Mouse (Mus musculus) embryo, embryonic 10.5 days (tissue): ENCODE measurements around the gene Tenm2.
A peak's percentile ranks its signal among the peaks of the same experiment; 100 is the strongest.

ENCODE experiments used
- DNase-seq: peaks from one replicate; pipeline ENCODE4 v3.0.0-alpha.2; 2015; ENCODE audit warnings: low spot score

Gene Tenm2

GRCm38 (mm10) chr11:35982734-35983133 lies 1253.0 kb downstream of the Tenm2 start:
- no peak for DNase-seq

GRCm38 (mm10) chr11:35980411-35980917 lies 1255.3 kb downstream of the Tenm2 start, which contains the start of gene Wwc1:
Gene Wwc1 (minus strand): TSS chr11:35980527.
- peak; percentile 85 for DNase-seq

GRCm38 (mm10) chr11:35979733-35980410 lies 1255.9 kb downstream of the Tenm2 start:
- peak; percentile 42 for DNase-seq

- no peak for DNase-seq
Observed at GRCm38 (mm10) chr11:35979266-35979732, 1256.5 kb downstream of the Tenm2 start.

GRCm38 (mm10) chr11:35977796-35978195 lies 1258.0 kb downstream of the Tenm2 start:
- no peak for DNase-seq

- DNase-seq, result no peak
Observed at GRCm38 (mm10) chr11:35977096-35977495, 1258.7 kb downstream of the Tenm2 start.

GRCm38 (mm10) chr11:35976482-35976881 lies 1259.3 kb downstream of the Tenm2 start:
- DNase-seq, result peak; percentile 30

GRCm38 (mm10) chr11:35974632-35975450 lies 1260.9 kb downstream of the Tenm2 start:
- DNase-seq, result no peak

GRCm38 (mm10) chr11:35973135-35973534 lies 1262.6 kb downstream of the Tenm2 start:
- DNase-seq, result no peak

- peak; percentile 59 for DNase-seq
Observed at GRCm38 (mm10) chr11:35972270-35972931, 1263.4 kb downstream of the Tenm2 start.

- DNase-seq, result no peak
Observed at GRCm38 (mm10) chr11:35970806-35971705, 1264.7 kb downstream of the Tenm2 start.

- DNase-seq, result no peak
Observed at GRCm38 (mm10) chr11:35968291-35968690, 1267.5 kb downstream of the Tenm2 start.

GRCm38 (mm10) chr11:35963981-35964549 lies 1271.7 kb downstream of the Tenm2 start:
- no peak for DNase-seq

- no peak for DNase-seq
Observed at GRCm38 (mm10) chr11:35963554-35963953, 1272.2 kb downstream of the Tenm2 start.

GRCm38 (mm10) chr11:35962431-35962830 lies 1273.3 kb downstream of the Tenm2 start:
- DNase-seq, result no peak

- no peak for DNase-seq
Observed at GRCm38 (mm10) chr11:35959270-35959669, 1276.5 kb downstream of the Tenm2 start.
